Mouse (Mus musculus) liver, embryonic 11.5 days (tissue): ENCODE data around the gene Tnfrsf14. TPM values are rescaled to one million over a fixed set of nuclear protein-coding genes. Genes with fewer than 3 reads are reported as not detected.

Experiments used
- ATAC-seq: fragments of 200-750 bp; cut with Nextera tagmentation; replicated peaks from 2 replicates; pipeline ENCODE4 v1.8.0; 2017; ENCODE audit warnings: moderate number of reproducible peaks, mild to moderate bottlenecking, moderate TSS enrichment, moderate library complexity; ENCODE audit not compliant: low FRiP score
- DNase-seq: peaks from one replicate; pipeline ENCODE4 v3.0.0-alpha.2; 2017; ENCODE audit warnings: low spot score
- H3K27ac ChIP-seq: fragments of 300-500 bp; sonication (generic); 2 replicates; pipeline ENCODE4 v1.5.1; 2014; ENCODE audit warnings: mild to moderate bottlenecking, low read depth, low read length, control low read depth
- H3K27me3 ChIP-seq: fragments of 300-500 bp; sonication (generic); replicated peaks from 2 replicates; pipeline ENCODE4 v1.6.1; 2014; ENCODE audit warnings: low read length, mixed read lengths; ENCODE audit not compliant: control insufficient read depth, insufficient read depth
- H3K36me3 ChIP-seq: fragments of 300-500 bp; sonication (generic); 2 replicates; pipeline ENCODE4 v1.6.1; 2014; ENCODE audit warnings: mild to moderate bottlenecking, low read length, moderate library complexity, mixed read lengths; ENCODE audit not compliant: control insufficient read depth, insufficient read depth
- H3K4me1 ChIP-seq: fragments of 300-500 bp; sonication (generic); replicated peaks from 2 replicates; pipeline ENCODE4 v1.6.1; 2014; ENCODE audit warnings: low read length, mixed read lengths; ENCODE audit not compliant: control insufficient read depth, insufficient read depth
- H3K4me2 ChIP-seq: fragments of 300-500 bp; sonication (generic); 2 replicates; pipeline ENCODE4 v1.6.1; 2014; ENCODE audit warnings: mild to moderate bottlenecking, control low read depth, moderate library complexity
- H3K4me3 ChIP-seq: fragments of 300-500 bp; sonication (generic); 2 replicates; pipeline ENCODE4 v1.5.1; 2014; ENCODE audit warnings: low read depth, low read length, control low read depth
- H3K9ac ChIP-seq: fragments of 300-500 bp; sonication (generic); 2 replicates; pipeline ENCODE4 v1.6.1; 2014; ENCODE audit warnings: low read depth, low read length, control low read depth
- H3K9me3 ChIP-seq: fragments of 300-500 bp; sonication (generic); 2 replicates; pipeline ENCODE4 v1.6.1; 2016; ENCODE audit warnings: low read length, inconsistent platforms, mixed read lengths; ENCODE audit not compliant: control insufficient read depth
- WGBS: fragments of 180-500 bp; shearing (Covaris S2); extraction: QIAGEN DNeasy Blood & Tissue Kit; methylation state at CpG from one replicate; pipeline ENCODE4 v1.1.7; 2014; 5-methylcytosine and 5-hydroxymethylcytosine counted together
- polyA plus RNA-seq: library from polyadenylated mRNA; unstranded; fragments of >200 nt; fragmentation: Nextera tagmentation; extraction: Ambion mirVana; gene quantifications from 2 replicates; pipeline ENCODE4 v1.2.1, GENCODE M21; 2014

Gene Tnfrsf14
- polyA plus RNA-seq, 1 experiment from 2014 or later = 23.1 TPM

DNA sequence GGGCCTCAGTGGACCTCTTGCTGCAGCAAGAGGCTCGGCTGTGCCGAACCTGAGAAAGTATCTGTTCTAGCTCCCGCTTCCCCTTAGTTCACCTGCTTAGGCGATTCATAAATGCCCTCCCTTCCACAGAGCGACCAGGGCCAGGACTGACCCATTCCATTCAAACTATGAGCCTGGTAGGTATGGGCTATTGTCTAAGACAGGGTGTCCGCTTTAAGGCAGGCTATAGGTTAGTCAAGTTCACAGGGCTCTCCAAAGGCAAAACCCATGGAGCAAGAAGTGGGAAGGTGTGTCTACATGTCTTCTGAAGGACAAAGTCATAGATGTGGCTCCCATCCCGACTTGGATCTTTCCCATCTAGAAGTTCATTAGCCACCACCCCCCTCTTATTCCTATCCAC is 34.3 kb upstream of the Tnfrsf14 start:
- H3K27me3 ChIP-seq = peaks cover 59% of the 10 kb centered on the region
- H3K4me3 ChIP-seq = no peak overlapping the region
- DNase-seq (no peak), ATAC-seq (no peak)
- no peak overlapping the region for H3K27ac ChIP-seq
- H3K4me1 ChIP-seq = peaks cover 38% of the 10 kb centered on the region
- no peak overlapping the region for H3K9ac ChIP-seq
- 81% methylated on average over 7 of the region's 7 CpGs for WGBS
- H3K4me2 ChIP-seq = no peak overlapping the region
- H3K9me3 ChIP-seq = no peaks in the 10 kb centered on the region
- peaks cover 3% of the 10 kb centered on the region; the same call in 1 of the 2 replicates for H3K36me3 ChIP-seq

DNA sequence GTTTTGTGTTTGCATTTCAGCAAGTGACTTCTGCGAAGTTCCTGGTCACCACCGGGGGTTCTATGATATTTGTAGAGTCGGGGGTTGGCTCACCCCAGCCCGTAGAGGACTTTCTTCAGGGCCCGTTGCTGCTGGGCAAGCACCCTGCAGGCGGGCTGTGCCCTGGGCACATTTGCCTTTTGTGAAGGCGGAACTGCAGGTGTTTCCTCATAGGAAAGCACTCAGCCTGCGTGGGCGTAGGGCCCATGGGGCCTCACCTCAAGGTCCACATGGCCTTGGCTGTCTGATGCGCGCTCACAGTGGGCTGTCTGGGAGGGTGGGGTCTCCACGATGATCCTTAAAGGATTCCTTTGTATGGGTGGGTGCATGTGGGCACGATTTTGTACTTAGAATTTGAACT is 33.5 kb upstream of the Tnfrsf14 start:
- Histone ChIP-seq H3K9ac (no peak overlapping the region), H3K4me1 (peaks cover 38% of the 10 kb centered on the region), H3K27me3 (peaks cover 67% of the 10 kb centered on the region), H3K27ac (no peak overlapping the region), H3K9me3 (no peaks in the 10 kb centered on the region), H3K4me3 (peak overlapping the region; percentile 41), H3K4me2 (no peak overlapping the region; the same call in 1 of the 2 replicates), H3K36me3 (peaks cover 3% of the 10 kb centered on the region; the same call in 1 of the 2 replicates)
- no peak for DNase-seq
- no peak for ATAC-seq
- WGBS = 17% methylated on average over 13 of the region's 13 CpGs

DNA sequence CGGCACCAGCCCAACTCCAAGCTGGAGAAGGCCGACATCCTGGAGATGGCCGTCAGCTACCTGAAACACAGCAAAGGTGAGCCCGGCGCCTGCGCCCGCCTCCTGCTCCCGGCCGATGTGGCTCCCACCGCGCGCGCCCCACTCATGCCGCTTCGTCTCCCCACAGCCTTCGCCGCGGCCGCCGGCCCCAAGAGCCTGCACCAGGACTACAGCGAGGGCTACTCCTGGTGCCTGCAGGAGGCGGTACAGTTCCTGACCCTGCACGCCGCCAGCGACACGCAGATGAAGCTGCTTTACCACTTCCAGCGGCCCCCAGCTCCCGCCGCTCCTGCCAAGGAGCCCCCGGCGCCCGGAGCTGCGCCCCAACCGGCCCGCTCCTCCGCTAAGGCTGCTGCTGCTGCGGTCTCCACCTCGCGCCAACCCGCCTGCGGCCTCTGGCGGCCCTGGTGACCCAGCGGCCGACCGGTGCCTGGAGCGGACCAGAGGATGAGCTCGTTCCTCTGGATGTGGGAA is 32.9 kb upstream of the Tnfrsf14 start:
- Histone ChIP-seq H3K9me3 (no peaks in the 10 kb centered on the region), H3K4me1 (peaks cover 36% of the 10 kb centered on the region), H3K4me2 (peak overlapping the region; percentile 57), H3K9ac (no peak overlapping the region), H3K27ac (no peak overlapping the region), H3K36me3 (peaks cover 2% of the 10 kb centered on the region; the same call in 1 of the 2 replicates), H3K4me3 (peak overlapping the region; percentile 41), H3K27me3 (peaks cover 73% of the 10 kb centered on the region)
- DNase-seq (no peak), ATAC-seq (no peak)
- under 1% methylated on average over 47 of the region's 47 CpGs for WGBS

DNA sequence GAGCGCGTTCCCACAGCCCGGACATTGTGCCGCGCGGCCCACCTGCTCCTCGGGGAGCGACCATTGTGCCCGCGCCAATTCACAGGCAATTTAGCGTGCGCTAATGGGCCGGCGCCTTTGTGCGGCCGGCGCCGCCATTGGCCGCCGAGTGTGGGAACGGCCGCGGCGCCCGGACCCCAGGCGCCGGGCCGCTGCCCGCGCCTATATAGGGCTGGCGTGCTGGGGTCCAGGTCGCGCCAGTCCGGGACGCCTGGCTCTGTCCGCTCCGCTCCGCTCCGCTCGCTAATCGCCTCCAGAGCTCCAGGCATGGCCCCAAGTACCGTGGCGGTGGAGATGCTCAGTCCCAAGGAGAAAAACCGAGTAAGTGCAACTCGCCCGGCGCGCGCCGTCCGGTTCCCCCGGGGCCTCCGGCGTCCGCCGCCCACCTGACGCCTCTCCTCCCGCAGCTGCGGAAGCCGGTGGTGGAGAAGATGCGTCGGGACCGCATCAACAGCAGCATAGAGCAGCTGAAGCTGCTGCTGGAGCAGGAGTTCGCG is 32.4 kb upstream of the Tnfrsf14 start, which contains the start of gene Hes5:
Hes5 (plus strand) TSS at position 234 of the 536 bp plus-strand sequence.
- H3K36me3 ChIP-seq = no peaks in the 10 kb centered on the region
- H3K4me2 ChIP-seq = peak within 1 kb of the TSS; percentile 57
- H3K27ac ChIP-seq = no peak within 1 kb of the TSS
- peaks cover 78% of the 10 kb centered on the region for H3K27me3 ChIP-seq
- WGBS = 1% methylated on average over 65 of the region's 65 CpGs
- ATAC-seq = no peak
- peaks cover 31% of the 10 kb centered on the region for H3K4me1 ChIP-seq
- H3K9ac ChIP-seq = no peak within 1 kb of the TSS
- peak within 1 kb of the TSS; percentile 41 for H3K4me3 ChIP-seq
- no peaks in the 10 kb centered on the region for H3K9me3 ChIP-seq
- DNase-seq = no peak

DNA sequence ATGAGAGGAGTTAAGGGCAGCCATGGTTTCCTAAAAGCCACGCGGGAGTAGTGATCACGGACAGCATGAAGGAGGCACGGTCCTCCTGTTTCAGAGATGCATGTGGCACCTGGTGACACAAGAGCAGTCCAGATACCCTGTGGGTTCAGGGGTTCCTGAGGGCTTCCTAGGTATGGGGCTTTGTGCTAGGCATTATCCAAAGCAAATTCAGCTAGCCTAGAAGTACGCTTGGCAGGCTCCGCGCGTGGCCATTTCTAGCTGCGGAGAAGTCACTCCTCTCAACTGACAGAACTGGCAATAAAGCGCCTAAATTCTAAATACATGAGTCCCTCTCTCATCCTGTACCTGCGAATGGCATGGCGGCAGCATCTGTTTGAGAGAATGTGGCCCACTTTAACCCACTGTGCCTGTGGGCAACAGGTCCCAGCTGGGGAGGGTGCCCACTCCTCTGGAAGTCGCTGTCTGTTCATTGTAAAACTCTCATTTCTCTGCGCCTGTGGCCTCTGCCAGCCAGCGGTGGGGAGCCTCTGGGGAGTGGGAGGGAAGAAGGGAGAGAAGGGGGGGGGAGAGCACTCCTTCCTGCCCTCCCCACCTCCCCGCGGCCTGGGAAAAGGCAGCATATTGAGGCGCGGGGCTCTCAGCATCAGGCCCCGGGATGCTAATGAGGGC is 31.8 kb upstream of the Tnfrsf14 start:
- WGBS = 19% methylated on average over 20 of the region's 20 CpGs
- peak overlapping the region; percentile 57 for H3K4me2 ChIP-seq
- DNase-seq = no peak
- no peak overlapping the region for H3K9ac ChIP-seq
- peaks cover 84% of the 10 kb centered on the region for H3K27me3 ChIP-seq
- peak overlapping the region; percentile 41 for H3K4me3 ChIP-seq
- H3K9me3 ChIP-seq = no peaks in the 10 kb centered on the region
- H3K4me1 ChIP-seq = peaks cover 26% of the 10 kb centered on the region
- H3K36me3 ChIP-seq = no peaks in the 10 kb centered on the region
- no peak overlapping the region for H3K27ac ChIP-seq
- no peak for ATAC-seq

- no peak overlapping the region for H3K4me2 ChIP-seq
- DNase-seq (no peak), ATAC-seq (no peak)
- H3K36me3 ChIP-seq = no peaks in the 10 kb centered on the region
- H3K4me3 ChIP-seq = no peak overlapping the region
- peaks cover 99% of the 10 kb centered on the region for H3K27me3 ChIP-seq
- H3K9ac ChIP-seq = no peak overlapping the region
- no peaks in the 10 kb centered on the region for H3K9me3 ChIP-seq
- H3K27ac ChIP-seq = no peak overlapping the region
- H3K4me1 ChIP-seq = peaks cover 22% of the 10 kb centered on the region
- WGBS = 15% methylated on average over 8 of the region's 8 CpGs
These were observed 30.3 kb upstream of the Tnfrsf14 start for GRCm38 (mm10) chr4:154958621-154959020.

DNA sequence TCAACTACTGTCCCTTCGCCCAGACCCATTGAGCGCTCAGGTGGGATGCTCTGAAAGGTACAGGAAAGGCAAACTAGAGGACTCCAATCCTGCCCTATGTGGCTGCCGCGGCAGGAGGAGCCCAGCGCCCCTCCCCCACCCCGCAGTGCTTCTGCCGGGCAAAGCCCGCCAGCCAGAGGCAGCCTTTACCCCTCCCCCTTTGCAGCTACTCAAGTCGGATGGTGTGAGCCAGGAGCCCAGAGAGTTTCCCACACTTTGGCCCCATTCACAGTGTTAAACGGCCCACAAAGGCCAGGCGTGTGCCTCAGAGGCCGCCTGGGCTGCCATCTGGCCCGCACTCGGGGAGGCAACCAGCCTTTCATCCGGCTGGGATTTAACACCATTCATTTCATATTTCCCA is 29.8 kb upstream of the Tnfrsf14 start:
- Histone ChIP-seq H3K4me1 (peaks cover 18% of the 10 kb centered on the region), H3K27me3 (peaks cover 99% of the 10 kb centered on the region), H3K4me2 (peak overlapping the region; percentile 36), H3K9ac (no peak overlapping the region), H3K27ac (no peak overlapping the region), H3K9me3 (no peaks in the 10 kb centered on the region), H3K36me3 (no peaks in the 10 kb centered on the region), H3K4me3 (peak overlapping the region; percentile 5; the same call in 1 of the 2 replicates)
- DNase-seq = no peak
- whole genome bisulfite sequencing = 3% methylated on average over 15 of the region's 15 CpGs
- no peak for ATAC-seq

DNA sequence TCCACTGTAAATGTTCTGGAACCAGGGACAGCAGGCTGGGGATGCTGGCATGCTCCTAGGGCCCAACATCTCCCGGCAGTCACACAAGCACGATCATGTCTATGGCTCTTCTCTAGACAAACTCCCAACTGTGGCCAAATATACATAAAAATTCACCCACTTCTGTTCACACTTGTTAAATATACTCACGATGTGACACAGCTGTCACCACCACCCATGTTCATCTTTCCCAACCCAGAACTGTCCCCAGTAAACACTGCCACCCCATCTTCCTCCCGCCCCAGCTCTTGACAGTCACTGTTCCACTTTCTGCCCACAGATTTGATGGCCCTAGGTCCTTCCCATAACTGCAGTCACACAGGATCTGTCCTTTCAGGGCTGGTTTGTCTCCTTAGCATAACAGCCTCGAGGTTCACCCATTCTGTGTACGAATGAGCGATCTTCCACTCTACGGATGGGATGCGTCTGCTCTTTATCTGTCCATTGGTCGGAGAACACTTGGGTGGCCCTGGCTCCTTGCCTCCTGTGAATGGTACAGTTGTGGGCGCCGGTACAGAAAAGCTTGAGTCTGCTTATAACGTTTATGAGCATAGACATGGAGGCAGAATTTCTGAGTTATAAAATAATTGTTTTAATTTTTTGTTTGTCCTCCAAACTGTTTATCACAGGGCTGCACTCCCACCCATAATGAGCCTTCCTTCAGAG is 29.1 kb upstream of the Tnfrsf14 start:
- Histone ChIP-seq H3K9ac (no peak overlapping the region), H3K4me1 (peaks cover 18% of the 10 kb centered on the region), H3K36me3 (no peaks in the 10 kb centered on the region), H3K4me3 (no peak overlapping the region), H3K9me3 (no peaks in the 10 kb centered on the region), H3K27me3 (peaks cover 99% of the 10 kb centered on the region), H3K27ac (no peak overlapping the region), H3K4me2 (no peak overlapping the region; the same call in 1 of the 2 replicates)
- ATAC-seq = no peak
- WGBS = 48% methylated on average over 13 of the region's 13 CpGs
- DNase-seq = no peak
